Mouse (Mus musculus) limb, embryonic 10.5 days (tissue): Measurements from ENCODE around the gene Midn. TPM values are rescaled to one million over a fixed set of nuclear protein-coding genes. Genes with fewer than 3 reads are reported as not detected.

Experiments used
- DNase-seq: peaks from one replicate; pipeline ENCODE4 v3.0.0-alpha.2; 2017; ENCODE audit warnings: low spot score
- H3K27ac ChIP-seq: fragments of 300-500 bp; sonication (generic); 2 replicates; pipeline ENCODE4 v1.5.1; 2016; ENCODE audit warnings: mild to moderate bottlenecking
- H3K27me3 ChIP-seq: fragments of 300-500 bp; sonication (generic); 2 replicates; pipeline ENCODE4 v1.6.1; 2016; ENCODE audit warnings: low read depth, mild to moderate bottlenecking; ENCODE audit not compliant: poor library complexity, severe bottlenecking
- H3K36me3 ChIP-seq: fragments of 300-500 bp; sonication (generic); 2 replicates; pipeline ENCODE4 v1.6.1; 2016; ENCODE audit warnings: mild to moderate bottlenecking, moderate library complexity
- H3K4me1 ChIP-seq: fragments of 300-500 bp; sonication (generic); 2 replicates; pipeline ENCODE4 v1.6.1; 2016
- H3K4me3 ChIP-seq: fragments of 300-500 bp; sonication (generic); 2 replicates; pipeline ENCODE4 v1.5.1; 2016; ENCODE audit warnings: mild to moderate bottlenecking, moderate library complexity
- H3K9me3 ChIP-seq: fragments of 300-500 bp; sonication (generic); replicated peaks from 2 replicates; pipeline ENCODE4 v1.6.1; 2016; ENCODE audit warnings: mild to moderate bottlenecking
- WGBS: fragments of 180-500 bp; shearing (Covaris S2); methylation state at CpG from one replicate; pipeline ENCODE4 v1.1.7; 2016; 5-methylcytosine and 5-hydroxymethylcytosine counted together
- polyA plus RNA-seq: library from polyadenylated mRNA; unstranded; fragments of >200 nt; fragmentation: Nextera tagmentation; extraction: Ambion mirVana; gene quantifications from 2 replicates; pipeline ENCODE4 v1.2.1, GENCODE M21; 2016

Midn gene
- polyA plus RNA-seq, 1 experiment from 2014 or later: 26.2 TPM

- Histone ChIP-seq H3K4me3 (no peak overlapping the region), H3K27ac (no peak overlapping the region), H3K36me3 (no peaks in the 10 kb centered on the region), H3K9me3 (no peaks in the 10 kb centered on the region), H3K4me1 (peaks cover 21% of the 10 kb centered on the region), H3K27me3 (peaks cover 29% of the 10 kb centered on the region)
- no peak for DNase-seq
- 66% methylated on average over 10 of the region's 10 CpGs for WGBS
These were observed 59.6 kb downstream of the Midn start for GRCm38 (mm10) chr10:80207676-80208075.

Other genes with a start within 250 kb of the Midn start
- gene Med16, start 239.3 kb upstream of the Midn start, polyA plus RNA-seq: 63.6 and 67.1 TPM in 2 replicates
- not detected in 2 replicates for gene Gm26602, start 237.4 kb upstream of the Midn start, polyA plus RNA-seq
- 0.31 and 0.49 TPM in 2 replicates for gene Kiss1r, start 231.3 kb upstream of the Midn start, polyA plus RNA-seq
- gene R3hdm4, start 227.1 kb upstream of the Midn start, polyA plus RNA-seq: 116 and 143 TPM in 2 replicates
- 18.2 and 29.4 TPM in 2 replicates for gene Arid3a, start 221.2 kb upstream of the Midn start, polyA plus RNA-seq
- 174 and 201 TPM in 2 replicates for gene Wdr18, start 188.1 kb upstream of the Midn start, polyA plus RNA-seq
- 0.28 and 0.40 TPM in 2 replicates for gene Grin3b, start 177.6 kb upstream of the Midn start, polyA plus RNA-seq
- gene Tmem259, start 163.9 kb upstream of the Midn start, polyA plus RNA-seq: 14.9 and 16.4 TPM in 2 replicates
- 261 and 301 TPM in 2 replicates for gene Cnn2, start 159.7 kb upstream of the Midn start, polyA plus RNA-seq
- 2.0 and 2.3 TPM in 2 replicates for gene Abca7, start 151.8 kb upstream of the Midn start, polyA plus RNA-seq
- 14.9 and 15.5 TPM in 2 replicates for gene Arhgap45, start 131.6 kb upstream of the Midn start, polyA plus RNA-seq
- gene Polr2e, start 108.5 kb upstream of the Midn start, polyA plus RNA-seq: 319 and 357 TPM in 2 replicates
- gene Gpx4, start 101.1 kb upstream of the Midn start, polyA plus RNA-seq: 589 and 631 TPM in 2 replicates
- gene Sbno2, start 42.7 kb upstream of the Midn start, polyA plus RNA-seq: 17.1 and 18.4 TPM in 2 replicates
- 16.1 and 17.0 TPM in 2 replicates for gene Stk11, start 32.5 kb upstream of the Midn start, polyA plus RNA-seq
- 487 and 503 TPM in 2 replicates for gene Atp5d, start 9.6 kb upstream of the Midn start, polyA plus RNA-seq
- 3.3 and 4.7 TPM in 2 replicates for gene Cbarp, start 7.4 kb upstream of the Midn start, polyA plus RNA-seq
- gene Cirbp, start 17.7 kb downstream of the Midn start, polyA plus RNA-seq: 90.7 and 129 TPM in 2 replicates
- gene 1600002K03Rik, start 24.7 kb downstream of the Midn start, polyA plus RNA-seq: 8.7 and 13.1 TPM in 2 replicates
- 63.1 and 66.8 TPM in 2 replicates for gene Efna2, start 31.2 kb downstream of the Midn start, polyA plus RNA-seq
- 122 and 128 TPM in 2 replicates for gene Mum1, start 78.2 kb downstream of the Midn start, polyA plus RNA-seq
- 311 and 345 TPM in 2 replicates for gene Ndufs7, start 100.8 kb downstream of the Midn start, polyA plus RNA-seq
- 14.4 and 18.4 TPM in 2 replicates for gene Gamt, start 112.7 kb downstream of the Midn start, polyA plus RNA-seq
- gene Dazap1, start 113.2 kb downstream of the Midn start, polyA plus RNA-seq: 61.2 and 66.2 TPM in 2 replicates
- 1,092 and 1,255 TPM in 2 replicates for gene Rps15, start 144.2 kb downstream of the Midn start, polyA plus RNA-seq
- gene Apc2, start 147.7 kb downstream of the Midn start, polyA plus RNA-seq: 0.90 and 2.9 TPM in 2 replicates
- gene 2310011J03Rik, start 172.3 kb downstream of the Midn start, polyA plus RNA-seq: 58.2 and 60.9 TPM in 2 replicates
- 6.1 and 6.3 TPM in 2 replicates for gene Pcsk4, start 181.2 kb downstream of the Midn start, polyA plus RNA-seq
- 5.4 and 6.6 TPM in 2 replicates for gene Reep6, start 181.7 kb downstream of the Midn start, polyA plus RNA-seq
- gene Adamtsl5, start 200.1 kb downstream of the Midn start, polyA plus RNA-seq: 0.39 and 0.48 TPM in 2 replicates
- gene Plk5, start 208.2 kb downstream of the Midn start, polyA plus RNA-seq: 0.31 and 0.48 TPM in 2 replicates
- 7.2 and 7.5 TPM in 2 replicates for gene Mex3d, start 239.4 kb downstream of the Midn start, polyA plus RNA-seq